Mouse (Mus musculus) left cerebral cortex, postnatal 4 days (tissue): Measurements from ENCODE around the gene Sprn. TPM values are rescaled to one million over a fixed set of nuclear protein-coding genes. Genes with fewer than 3 reads are reported as not detected.
"Not testable (repeated sequence)": the region's sequence is repeated elsewhere in the genome, so short reads cannot be mapped to it uniquely, and the experiment has no call there.

Experiments used
- DNase-seq: peaks from one replicate; pipeline ENCODE4 v3.0.0-alpha.2; 2022
- intact Hi-C: fragments of 180-260 bp; cut with DNase I; formaldehyde crosslinking; loops from one replicate; pipeline ENCODE4 v1.15.1; 2025
- total RNA-seq, 2 experiments: library from RNA; stranded (reverse); gene quantifications; 2 replicates each; pipeline ENCODE4 v1.2.3; 2021

Sprn gene
- total RNA-seq, 2 experiments from 2014 or later: 77.0 to 80.8 TPM

- intact Hi-C loops: no loop called here
These were observed 1.3 kb downstream of the Sprn start for GRCm38 (mm10) chr7:140153383-140153782.

DNA sequence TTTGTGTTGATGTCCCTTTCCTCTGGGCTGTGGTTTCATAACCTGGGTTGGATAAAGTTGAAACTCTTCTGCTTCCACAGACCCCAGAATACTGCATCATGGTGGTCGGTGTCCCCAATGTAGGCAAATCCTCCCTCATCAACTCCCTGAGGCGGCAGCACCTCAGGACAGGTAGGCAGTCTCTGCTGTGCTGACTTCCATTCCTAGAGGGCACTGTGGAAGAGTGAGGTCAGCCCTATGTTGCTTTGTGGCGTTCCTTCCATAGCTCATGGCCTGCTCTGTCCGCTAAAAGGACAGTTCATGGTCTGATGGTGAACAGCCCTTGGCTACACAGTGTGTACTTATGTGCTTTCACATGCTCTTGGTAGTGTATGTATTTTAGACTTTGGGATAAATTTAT lies 10.1 kb downstream of the Sprn start:
- intact Hi-C loops: no loop called here
- no peak for DNase-seq

More at GRCm38 (mm10) chr7:140153383-140153782, 1.3 kb downstream of the Sprn start:
- DNase-seq: peak; percentile 69

GRCm38 (mm10) chr7:140141350-140141749 lies 13.3 kb downstream of the Sprn start:
- peak; percentile 70 for DNase-seq
- intact Hi-C loops: no loop called here

GRCm38 (mm10) chr7:140138021-140138310 lies 16.7 kb downstream of the Sprn start:
- intact Hi-C loops: no loop called here
- no peak for DNase-seq

- intact Hi-C loops: no loop called here
- DNase-seq: peak; percentile 97
These were observed 17.3 kb downstream of the Sprn start, which contains the start of gene Mtg1 for GRCm38 (mm10) chr7:140137135-140138020. Mtg1 (plus strand) TSS chr7:140137564.

DNA sequence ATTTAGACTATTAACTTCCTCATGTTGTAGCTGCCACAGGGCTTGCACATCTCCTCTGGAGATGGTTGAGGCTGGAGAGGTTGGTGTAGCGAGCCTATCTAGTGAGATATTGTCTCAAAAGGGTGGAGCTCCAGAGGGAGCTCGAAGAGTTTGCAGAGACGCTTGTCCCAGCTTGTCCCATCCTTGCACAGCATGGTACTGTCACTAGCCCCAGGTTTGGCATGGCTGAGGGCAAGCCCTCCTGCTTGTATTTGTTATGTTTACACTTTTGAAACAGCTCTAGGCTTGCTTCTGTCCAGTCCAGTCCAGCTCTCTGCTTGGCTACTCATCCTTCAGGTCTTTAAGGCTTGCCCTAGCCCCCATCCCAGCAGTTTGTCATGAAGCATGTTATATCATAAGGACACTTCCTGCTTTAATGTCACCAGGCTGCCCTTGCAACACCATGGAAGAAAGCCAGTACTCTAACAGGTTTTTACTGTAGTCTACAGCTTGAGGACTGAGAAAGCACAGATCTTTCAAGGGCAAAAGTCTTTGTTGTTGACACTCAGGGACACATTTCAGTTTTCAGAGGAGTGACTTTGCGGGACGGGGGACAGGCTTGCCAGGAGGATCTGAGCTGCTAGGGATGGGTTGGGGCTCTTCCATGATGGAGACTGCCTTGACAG lies 19.4 kb downstream of the Sprn start:
- DNase-seq: no peak
- intact Hi-C loops: no loop called here

DNA sequence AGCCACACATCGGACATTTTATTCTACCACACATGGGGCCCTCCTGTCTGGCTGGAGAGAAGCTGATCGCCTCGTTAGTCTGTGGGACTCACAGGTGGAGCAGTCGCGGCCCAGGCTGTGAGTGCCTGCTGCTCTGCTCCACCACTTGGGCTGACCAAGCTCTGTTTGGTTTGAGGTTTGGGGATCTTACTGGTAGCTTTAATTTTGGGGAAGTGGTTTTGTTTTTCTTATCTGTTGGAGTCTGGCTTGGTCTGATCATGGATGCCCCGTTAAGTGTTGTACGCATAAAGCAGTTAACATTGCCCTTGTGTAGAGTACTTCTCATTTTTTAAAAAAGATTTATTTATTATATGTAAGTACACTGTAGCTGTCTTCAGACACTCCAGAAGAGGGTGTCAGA lies 20.6 kb downstream of the Sprn start:
- intact Hi-C loops: not testable (repeated sequence)

GRCm38 (mm10) chr7:140132184-140132583 lies 22.5 kb downstream of the Sprn start:
- DNase-seq, intact Hi-C loops: not testable (repeated sequence)

More for the DNA sequence above, 20.6 kb downstream of the Sprn start:
- DNase-seq: not testable (repeated sequence)

GRCm38 (mm10) chr7:140127911-140128310 lies 26.8 kb downstream of the Sprn start:
- intact Hi-C loops: no loop called here
- no peak for DNase-seq

GRCm38 (mm10) chr7:140126934-140127333 lies 27.7 kb downstream of the Sprn start:
- intact Hi-C loops: no loop called here
- no peak for DNase-seq

- intact Hi-C loops: no loop called here
- DNase-seq: no peak
These were observed 28.7 kb downstream of the Sprn start for GRCm38 (mm10) chr7:140126022-140126350.

DNA sequence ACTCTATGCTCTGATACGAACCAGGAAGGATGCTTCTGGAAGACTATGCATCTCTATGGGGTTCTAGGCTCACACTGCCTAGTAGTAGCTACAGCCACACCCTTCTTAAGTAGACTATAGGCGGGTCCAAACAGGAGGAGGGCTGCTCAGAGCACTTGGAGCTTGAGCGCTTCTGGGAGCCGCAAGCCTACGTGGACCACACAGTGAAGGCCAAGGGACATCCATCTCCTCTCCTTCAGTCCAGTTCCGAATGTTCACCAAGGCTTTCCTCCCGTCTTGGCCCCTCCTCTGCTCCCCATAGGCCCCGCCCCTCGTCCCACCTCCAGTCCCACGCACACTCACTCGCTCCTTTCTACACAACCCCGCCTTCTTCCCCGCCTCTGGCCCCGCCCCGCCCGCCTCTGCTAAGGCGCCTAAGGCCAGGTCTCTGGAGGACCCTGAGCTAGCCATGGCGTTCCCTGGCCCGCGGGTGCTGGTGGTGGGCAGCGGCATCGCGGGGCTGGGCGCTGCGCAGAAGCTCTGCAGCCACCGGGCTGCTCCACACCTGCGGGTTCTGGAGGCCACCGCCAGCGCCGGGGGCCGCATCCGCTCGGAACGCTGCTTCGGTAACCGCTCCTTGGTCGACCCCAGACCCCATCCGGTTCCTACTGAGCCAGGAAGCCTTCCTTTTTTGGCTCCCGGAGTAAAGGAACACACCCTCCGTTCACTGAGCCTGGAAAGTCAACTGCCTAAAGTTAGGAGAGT lies 29.2 kb downstream of the Sprn start:
- peak; percentile 94 for DNase-seq
- intact Hi-C loops: no loop called here

DNA sequence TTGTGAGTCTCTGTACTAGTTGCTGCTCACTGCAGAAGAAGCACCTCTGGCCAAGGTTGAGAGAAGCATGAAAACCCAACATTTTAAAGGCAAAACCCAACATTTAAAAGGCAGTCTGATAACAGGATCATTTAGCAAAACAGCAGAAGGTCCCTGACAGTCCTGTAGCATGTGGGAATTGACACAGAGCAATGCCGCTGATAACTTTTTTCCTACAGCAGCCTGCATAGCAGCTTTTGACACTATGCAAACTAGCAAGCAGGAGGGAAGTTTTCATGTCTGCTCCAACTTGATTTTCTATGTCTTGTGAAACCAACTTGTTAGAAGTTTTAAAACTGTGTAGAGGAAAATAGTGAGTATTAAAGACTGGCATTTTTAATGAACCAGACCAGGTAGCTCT lies 30.3 kb downstream of the Sprn start:
- no peak for DNase-seq
- intact Hi-C loops: no loop called here

- intact Hi-C loops: no loop called here
- no peak for DNase-seq
These were observed 31.9 kb downstream of the Sprn start for GRCm38 (mm10) chr7:140122765-140123164.

- intact Hi-C loops: no loop called here
- no peak for DNase-seq
These were observed 33.3 kb downstream of the Sprn start for GRCm38 (mm10) chr7:140121338-140121910.

GRCm38 (mm10) chr7:140120484-140120883 lies 34.2 kb downstream of the Sprn start:
- no peak for DNase-seq
- intact Hi-C loops: no loop called here

GRCm38 (mm10) chr7:140116329-140117054 lies 38.2 kb downstream of the Sprn start, which contains the start of gene Echs1:
Echs1 (minus strand) TSS chr7:140116476.
- intact Hi-C loops: no loop called here
- peak; percentile 89 for DNase-seq

DNA sequence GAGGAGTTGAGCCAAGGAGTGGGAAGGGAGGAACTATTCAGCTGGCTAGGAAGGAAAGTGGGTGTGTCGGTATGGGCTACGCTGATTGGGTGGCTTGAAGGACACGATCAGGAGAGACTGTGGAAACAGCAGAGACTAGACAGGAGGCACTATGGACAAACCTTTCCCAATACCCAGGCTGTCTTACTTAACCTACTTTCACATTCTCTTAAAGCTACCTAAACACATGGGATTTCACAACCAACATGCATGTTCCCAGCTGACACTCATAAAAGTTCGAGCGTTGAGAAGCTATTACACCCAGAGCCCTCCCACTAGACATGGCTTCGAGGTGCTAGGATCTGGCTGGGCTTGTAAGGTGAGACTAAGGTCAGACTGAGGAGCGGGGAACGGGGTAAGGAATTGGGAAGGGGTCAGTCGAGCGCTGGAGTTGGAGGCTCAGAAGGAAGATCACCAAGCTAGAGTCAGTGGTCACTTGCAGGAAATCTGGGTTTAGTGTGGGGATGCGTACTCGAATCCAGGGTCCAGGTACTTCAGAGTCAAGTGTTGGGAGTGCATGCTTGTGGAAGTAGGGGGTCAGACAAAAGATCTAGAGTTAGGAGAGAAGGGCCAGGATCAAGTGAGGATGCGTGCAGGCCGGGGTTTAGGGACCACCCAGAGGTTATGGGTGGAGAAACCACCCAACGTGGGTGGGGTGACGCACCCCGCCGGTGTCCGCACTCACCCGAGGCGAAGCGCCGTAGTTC lies 38.9 kb downstream of the Sprn start, which contains the start of gene Paox:
Gene Paox, plus strand, starts transcription at position 217 of the 746 bp plus-strand sequence.
- peak; percentile 24 for DNase-seq
- intact Hi-C loops: no loop called here

DNA sequence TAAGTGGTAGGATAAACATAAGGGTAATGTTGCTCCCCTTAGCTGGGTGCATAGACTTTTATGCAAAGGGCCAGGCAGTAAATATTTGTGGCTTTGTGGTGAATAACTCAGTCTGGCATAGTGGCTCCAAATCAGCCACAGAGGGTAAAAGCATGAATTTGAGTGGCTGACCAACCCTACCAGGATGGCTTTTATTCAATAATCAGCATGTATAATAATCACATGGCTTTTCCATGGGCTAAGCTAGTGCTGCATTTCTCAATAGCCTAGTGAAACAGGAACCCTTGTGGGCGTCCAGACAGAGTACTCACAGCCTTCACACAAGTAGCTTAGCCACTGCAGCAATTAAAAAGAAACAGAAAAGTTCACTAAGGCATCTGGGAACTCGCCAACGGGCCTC lies 42.7 kb downstream of the Sprn start:
- DNase-seq: no peak
- intact Hi-C loops: no loop called here

DNA sequence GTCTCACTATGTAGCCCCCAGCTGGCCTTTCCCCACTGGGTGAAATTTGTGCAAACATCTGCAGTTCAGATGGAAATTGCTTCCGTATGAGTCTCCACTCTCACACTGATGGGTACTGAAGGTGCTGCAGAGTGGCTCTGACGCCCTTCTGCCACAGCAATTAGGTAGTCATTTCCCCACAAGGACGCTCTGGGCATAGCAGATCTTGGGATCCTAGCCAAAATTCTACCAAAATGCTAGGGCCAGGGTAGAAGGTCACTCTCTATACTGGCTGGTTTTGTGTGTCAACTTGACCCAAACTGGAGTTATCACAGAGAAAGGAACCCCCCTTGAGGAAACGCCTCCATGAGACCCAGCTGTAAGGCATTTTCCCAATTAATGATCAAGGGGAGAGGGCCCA lies 50.7 kb downstream of the Sprn start:
- no peak for DNase-seq
- intact Hi-C loops: no loop called here
